Mouse (Mus musculus) kidney, adult 2 months (tissue): ENCODE results near the gene Dlg2.

Source experiments
- CTCF ChIP-seq: fragments of 200-500 bp; conservative IDR thresholded peaks from 2 replicates; pipeline ENCODE4 v1.5.1; 2011; ENCODE audit warnings: low read depth, mild to moderate bottlenecking, control low read depth, low read length, moderate library complexity, mixed read lengths; ENCODE audit not compliant: insufficient read depth, insufficient read length
- POLR2A ChIP-seq: fragments of 200-500 bp; IDR thresholded peaks from one replicate; pipeline ENCODE4 v1.6.1; 2011; ENCODE audit warnings: low read depth, low read length, control low read depth

DNA sequence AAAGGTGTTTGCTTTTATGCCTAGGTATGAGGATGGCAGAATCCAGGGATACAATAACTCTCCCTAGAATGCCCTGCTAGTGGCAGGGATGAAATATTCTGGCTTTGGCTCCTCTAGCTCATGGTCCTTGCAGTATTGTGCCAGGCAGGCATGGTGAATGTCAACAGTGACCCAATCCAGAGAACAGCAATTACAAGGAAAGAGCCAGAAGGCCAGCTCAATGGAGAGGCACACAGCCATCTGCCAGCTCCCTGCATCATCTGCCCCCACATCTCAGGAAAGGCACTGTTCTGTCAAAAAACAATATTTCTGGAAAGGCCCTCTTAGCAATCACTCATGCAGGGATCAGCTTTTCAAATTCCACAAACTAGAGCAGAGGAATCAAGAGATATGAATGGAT, 1984.1 kb downstream of the Dlg2 start:
- no peak for TF ChIP-seq CTCF
- no peak for TF ChIP-seq POLR2A
